Mouse (Mus musculus) spleen, embryonic (tissue): ENCODE measurements around the gene Thsd4.

ENCODE experiments used
- CTCF ChIA-PET: fragments of 350-600 bp; sonication (Branson Sonifier 250); formaldehyde crosslinking; loops from one replicate; lab custom pipeline; 2022; lab: Charles Lee

Thsd4 gene

DNA sequence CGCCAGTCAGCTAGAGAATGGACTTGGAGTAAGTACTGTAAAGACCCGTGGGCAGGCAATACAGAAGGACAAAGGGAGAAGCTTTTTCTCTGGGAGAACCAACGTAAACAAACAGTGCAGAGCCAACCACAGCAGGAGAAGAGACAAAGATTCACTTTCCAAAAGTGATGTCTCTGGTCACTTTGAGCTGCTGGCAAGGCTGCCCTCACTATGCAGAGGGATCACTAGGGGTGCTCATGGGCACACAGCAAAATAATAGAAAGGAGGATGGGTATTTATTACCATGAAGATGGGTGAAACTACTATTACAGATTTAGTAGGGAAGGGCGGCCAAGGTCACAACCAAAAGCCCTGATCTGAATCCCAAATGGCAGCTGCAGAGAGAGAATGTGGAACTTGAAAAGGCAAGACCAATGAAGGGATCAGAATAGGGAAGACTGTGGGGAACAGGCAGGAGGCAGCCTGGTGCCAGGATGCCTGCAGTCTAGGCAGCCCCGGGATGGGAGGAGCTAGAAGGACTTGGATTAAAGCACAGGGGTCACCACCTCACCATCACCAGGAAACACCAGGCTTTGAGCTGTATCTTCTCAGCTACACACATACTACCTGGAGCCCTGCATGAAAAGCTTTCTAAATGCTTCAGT is 450.1 kb downstream of the Thsd4 start:
- CTCF ChIA-PET, result no interaction called here

DNA sequence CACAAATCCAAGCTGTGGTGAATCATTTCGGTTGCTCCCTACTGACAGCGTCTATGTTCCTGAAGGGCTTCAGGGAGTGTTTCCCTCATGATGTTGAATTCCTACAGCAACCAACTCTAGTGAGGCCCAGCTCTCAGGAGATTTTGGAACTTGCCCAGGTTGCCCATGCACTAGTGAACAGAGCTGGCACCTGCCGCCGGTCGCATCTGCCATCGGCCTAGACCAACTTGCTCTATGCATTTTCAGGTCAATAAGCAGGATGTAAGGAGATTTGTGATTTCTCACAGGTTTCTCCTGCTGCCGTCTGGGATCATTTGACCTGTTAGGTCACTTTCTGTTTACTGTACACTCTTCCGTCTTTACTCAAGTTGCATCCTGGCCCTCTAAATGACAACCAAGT is 454.6 kb downstream of the Thsd4 start:
- CTCF ChIA-PET, result no interaction called here

DNA sequence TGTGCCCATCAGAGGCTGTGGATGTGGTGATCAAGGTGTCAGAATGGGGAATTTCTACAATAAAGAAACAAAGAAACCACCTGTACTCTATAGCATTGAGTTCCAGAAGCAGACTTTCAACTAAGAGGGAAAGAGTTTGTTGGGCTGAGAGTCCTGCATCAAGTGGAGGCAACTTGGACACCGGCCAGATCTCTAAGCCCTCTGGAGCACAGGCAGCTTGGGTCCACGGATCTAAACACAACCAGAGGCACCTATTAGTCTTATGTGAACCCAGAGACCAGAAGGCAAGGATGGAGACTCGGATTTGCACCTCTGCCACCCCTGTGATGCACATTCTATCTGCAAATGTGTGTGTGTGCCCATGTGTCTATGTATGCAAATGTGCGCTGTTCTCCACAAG is 456.7 kb downstream of the Thsd4 start:
- CTCF ChIA-PET, result no interaction called here

DNA sequence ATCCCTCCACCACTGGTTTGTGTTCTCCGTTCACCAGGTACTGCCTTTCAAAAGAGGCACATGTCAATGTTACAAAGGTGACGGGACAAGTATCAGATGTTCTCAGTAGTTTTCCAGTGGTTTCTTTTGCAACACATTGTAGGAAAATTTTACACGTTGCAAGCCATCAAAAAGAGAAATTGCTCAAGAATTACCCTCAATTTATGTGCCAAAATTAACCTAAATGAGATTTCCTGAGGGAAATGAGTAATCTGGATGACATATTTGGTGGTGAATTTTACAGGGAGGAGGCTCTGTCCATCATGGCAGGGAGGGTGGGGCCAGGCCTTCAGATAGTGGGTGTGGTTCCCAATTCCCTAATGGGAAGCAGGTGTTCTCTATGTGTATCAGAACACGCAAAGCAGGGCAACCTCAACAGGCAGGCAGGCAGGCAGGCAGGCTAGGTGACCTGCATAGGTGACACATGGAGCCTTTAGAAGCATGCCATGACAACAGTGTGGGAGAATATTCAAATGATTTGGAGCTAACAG is 458.6 kb downstream of the Thsd4 start:
- CTCF ChIA-PET, result no interaction called here

DNA sequence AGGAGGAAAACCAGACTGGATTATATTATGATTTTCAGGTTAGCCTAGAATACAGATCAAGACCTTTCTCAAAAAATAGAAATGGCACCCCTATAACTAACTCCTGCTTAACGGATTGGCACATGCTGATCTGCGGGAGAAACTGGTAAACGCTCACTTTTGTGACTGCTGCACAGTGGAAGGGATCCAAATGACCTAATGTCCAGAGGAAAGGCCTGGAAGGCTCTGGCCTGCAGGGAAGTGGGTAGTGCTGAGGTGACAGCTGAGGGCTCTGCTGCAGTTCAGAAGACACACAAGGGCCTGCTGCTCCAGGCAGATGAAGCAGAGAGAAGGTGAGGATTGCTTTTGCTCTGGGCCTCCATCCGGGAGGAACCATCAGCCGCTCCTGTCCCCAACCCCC is 465.7 kb downstream of the Thsd4 start:
- CTCF ChIA-PET, result no interaction called here

DNA sequence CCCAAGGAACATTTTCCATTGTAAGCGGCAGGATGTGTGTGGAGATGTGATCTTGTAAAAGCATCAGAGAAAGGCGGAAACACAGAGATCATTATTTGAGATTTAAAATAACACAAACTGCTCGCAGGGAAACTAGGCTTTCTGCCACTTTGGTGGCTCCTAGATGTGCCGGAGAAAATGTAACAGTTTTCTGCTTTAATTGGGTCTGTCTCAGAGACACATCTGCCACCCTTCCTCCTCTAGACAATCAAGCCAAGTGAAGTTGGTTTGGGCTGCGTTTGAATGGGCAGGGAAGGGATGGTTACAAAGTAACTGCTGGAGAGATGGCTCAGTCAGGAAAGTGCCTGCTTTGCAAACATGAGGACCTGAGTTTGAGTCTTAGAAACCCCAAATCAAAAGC is 466.9 kb downstream of the Thsd4 start:
- CTCF ChIA-PET, result no interaction called here

DNA sequence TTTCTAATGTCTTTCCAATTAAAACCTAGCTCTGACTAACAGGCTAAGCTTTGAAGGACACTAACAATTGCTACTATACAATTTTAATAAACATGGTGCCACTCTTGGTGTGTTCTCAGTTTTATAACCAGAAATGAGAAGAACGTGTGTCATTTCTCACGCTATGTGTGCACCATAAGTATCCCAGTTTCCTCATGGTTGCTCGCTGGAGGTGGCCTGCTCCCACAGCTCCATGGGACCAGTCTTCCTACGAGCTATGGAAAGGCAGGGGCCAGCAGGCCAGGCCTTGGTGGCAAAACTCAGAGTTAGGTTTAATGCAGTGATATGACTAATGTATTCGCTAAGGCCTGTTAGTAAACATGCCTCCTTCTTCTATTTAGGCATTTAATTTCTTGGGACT is 468.7 kb downstream of the Thsd4 start:
- CTCF ChIA-PET, result no interaction called here

DNA sequence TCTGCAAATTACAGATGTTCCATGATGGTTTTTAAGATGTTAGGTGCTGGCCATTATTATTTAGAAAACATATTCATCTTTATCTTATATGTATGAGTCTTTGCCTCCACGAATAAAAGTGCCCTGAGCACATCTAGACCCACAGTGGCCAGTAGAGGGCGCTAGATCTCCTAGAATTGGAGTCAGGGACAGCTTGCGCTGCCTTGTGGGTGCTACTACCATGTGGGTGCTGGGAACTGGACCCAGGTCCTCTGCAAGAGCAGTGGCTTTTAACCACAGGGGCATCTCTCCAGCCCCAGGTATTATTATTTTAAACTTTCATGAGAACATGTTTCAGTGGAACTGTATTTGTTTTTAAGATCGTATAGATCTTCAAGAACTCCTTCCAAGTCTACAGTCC is 469.4 kb downstream of the Thsd4 start:
- CTCF ChIA-PET, result no interaction called here

DNA sequence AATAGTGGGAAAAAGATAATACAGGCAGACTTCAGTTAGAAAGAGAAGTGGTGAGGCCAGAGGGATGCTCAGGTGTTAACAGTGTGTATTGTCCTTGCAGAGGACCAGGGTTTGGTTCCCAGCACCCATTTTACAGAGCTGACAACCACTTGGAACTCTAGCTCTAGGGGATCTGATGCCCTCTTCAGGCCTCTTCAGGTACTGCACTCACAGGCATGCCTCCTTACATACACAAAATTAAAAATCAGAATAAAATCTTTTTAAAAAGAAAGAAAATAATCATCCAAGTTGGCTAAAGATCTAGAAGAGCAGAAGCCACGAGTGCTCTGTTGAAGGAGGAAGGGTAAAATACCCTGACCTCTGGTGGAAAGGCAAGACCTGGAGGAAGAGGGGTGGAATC is 478.7 kb downstream of the Thsd4 start:
- CTCF ChIA-PET, result no interaction called here

DNA sequence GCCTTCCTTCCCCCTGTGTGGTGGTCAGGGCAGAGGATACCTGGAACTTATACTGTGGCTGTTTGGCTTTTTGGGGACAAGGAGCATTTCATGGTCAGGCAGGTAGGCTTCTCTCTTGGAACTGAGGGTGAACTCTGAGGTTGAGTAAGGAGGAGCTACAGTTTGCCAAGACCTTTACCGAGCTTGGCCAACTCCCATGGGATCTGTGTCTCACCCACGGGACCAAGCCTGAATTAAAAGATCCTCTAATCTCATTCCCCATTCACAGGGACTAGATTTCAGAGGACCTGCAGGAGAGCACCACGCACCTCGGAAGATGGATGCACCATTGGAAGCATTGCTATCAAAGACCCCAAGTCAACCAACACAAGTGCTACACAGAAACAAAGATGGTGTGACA is 487.0 kb downstream of the Thsd4 start:
- CTCF ChIA-PET, result no interaction called here

DNA sequence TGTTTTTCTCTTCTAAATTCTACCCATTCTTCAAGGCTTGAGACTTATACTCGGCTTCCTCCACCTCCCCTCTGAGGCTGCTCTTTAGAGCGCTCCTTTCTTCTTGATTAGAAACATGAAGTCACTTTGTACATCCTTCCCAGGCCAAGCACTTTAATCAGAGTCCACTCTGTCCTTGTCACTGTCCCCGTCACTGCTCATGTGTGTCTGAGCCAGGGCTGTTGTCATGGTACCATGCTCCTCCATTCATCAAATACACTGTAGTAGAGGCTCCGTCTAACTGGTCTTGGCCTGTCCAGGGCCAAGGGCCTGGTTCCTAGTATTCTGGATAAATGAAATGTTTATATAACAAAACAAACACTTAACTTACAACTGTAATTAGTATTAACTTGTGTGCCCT is 494.6 kb downstream of the Thsd4 start:
- CTCF ChIA-PET, result no interaction called here

DNA sequence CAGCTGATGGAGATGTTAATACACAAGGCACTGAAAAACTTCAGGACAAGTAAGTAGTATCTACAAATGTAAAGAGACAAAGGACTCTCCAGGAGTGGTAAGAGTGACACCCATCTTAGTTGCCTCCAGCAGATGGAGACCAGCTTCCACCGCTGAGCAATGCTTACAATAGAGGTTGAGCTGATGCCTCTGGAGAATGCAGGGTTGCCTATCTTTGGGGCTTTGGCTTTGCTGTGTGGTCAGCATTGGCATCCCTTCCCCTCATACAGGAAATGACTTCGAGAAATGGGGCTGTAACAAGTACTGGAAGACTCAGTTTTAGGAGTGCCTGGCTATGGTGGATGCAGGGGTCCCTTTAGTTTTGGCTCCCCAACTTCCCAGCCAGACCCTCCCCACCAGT is 495.1 kb downstream of the Thsd4 start:
- CTCF ChIA-PET, result no interaction called here

DNA sequence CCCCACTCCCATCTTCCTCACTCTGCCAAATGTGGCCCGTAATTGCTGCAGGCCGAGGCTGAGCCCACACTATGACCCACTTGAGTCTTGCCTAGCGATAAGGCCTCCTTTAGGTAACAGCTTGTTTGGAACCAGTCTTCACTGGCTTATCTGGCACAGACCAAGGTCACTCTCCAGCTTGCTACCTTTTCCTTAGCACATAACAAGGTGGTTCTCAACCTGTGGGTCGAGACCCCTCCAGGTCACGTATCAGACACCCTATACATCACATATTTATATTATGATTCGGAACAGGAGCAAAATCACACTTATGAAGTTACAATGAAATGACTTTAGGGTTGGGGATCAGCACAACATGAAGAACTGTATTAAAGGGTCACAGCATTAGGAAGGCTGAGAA is 495.9 kb downstream of the Thsd4 start:
- CTCF ChIA-PET, result no interaction called here

DNA sequence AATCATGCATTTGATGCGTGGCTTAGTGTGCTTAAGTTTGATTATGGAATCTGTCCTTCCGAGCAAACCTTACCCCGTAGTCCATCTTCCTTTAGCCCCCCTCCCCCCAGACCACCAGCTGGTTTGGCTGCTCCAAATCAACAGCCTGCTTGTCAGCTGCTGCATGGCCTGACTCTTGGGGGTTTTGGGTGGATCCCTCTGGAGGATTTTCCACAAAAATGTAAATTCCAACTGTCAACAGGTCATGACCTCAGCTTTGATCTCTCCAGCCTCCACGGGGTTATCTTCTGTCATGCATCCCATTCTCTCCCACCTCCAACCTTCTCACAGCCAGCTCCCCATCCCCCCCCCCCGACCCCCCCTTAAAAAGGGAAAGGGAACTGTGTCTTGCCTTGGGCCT is 496.9 kb downstream of the Thsd4 start:
- CTCF ChIA-PET, result interaction anchor here (0.6 kb wide), 1 partner anchor 15 kb away, joined by 3 read pairs; no protein-coding TSS in a partner anchor

DNA sequence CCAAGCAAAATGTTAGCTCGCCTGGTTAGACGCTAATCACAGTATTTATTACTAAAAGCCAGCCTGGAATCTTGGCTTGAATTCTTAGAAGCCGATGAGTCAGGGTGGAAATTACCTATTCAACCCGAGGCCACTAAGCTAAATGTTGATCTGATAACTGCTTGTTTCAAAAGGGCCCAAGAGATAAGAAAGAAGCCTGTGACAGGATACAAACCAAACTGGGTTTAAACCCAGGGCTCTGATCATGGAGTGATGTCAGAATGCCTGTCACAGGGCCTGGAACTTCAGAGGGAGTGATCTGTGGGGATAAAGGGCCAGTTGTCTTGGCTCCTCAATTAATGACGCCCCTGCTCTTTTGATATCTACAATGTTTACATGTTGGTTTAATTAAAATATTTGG is 497.3 kb downstream of the Thsd4 start:
- CTCF ChIA-PET, result interaction anchor here (0.6 kb wide), 1 partner anchor 16 kb away, joined by 3 read pairs; no protein-coding TSS in a partner anchor

DNA sequence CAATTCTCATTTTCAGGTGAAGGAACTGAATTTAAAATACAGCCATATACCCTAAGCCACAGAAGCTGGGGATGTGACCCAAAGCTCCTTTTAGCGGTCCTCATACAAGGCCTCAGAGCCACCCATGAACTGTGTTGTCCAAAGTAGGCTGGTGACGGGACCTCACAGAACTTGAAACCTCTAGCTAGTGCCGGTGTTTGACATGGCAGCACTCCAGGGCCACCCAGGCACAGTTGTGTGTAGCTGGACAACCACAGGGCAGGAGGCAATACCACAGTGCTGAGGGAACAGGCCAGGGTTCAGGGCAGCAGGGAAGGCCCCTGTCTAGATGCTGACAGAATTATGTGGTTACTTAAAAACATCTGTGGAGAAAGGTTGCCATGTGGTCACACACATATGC is 499.5 kb downstream of the Thsd4 start:
- CTCF ChIA-PET, result no interaction called here

DNA sequence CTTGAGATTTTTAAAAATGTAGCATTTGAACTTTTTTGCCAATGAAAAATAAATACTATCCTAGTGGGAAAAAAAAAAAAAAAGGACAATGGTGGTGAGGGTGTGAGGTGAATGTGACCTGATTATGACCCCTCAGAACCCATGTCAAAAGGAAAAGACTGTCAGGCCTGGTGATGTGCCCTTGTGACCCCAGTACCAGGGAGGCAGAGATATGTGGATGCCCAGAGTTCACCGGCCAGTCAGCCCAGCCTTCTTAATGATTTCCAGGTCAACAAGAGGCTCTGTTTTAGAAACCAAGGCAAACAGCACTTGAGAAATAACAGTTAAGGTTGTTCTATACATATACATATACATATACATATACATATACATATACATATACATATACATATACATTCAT is 501.4 kb downstream of the Thsd4 start:
- CTCF ChIA-PET, result no interaction called here

DNA sequence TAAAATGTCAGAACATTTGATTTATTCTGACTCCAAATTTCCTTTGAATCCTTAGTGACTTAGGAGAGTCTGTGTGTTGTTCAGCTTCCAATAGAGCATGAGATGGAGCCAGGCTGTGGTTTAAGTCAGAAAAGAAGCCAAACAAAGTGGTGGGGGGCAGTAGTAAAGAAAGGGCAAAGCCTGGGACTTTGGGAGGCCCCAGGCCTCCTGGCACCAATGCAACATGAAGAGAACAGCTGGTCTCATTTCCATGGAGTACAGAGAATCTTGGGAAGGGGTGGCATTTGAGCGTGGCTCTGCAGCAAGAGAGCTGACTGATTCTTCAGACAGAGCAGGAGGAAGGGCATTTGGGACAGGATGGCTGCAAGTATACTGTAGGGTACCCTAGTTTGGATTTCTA is 511.6 kb downstream of the Thsd4 start:
- CTCF ChIA-PET, result no interaction called here

DNA sequence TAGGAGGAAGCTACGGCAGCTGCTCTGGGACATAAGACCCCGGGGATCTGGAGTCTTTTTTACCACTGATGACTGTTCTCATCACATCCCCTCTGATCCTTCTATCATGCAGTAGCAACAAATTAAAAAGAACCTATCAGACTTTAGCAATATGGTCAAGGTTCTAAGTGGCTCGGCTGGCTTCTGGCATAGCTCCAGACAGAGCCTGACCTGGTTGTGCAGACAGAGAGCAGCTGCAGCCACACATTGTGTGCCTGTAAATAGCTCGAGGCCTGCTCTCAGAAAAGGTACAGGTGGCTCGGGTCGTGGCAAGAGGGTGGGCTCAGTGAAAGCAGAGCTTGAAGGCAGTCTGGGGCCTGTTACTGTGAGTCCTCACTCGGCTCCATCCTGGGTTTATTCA is 512.9 kb downstream of the Thsd4 start:
- CTCF ChIA-PET, result interaction anchor here (0.7 kb wide), 1 partner anchor 789 kb away, joined by 4 read pairs; no protein-coding TSS in a partner anchor

DNA sequence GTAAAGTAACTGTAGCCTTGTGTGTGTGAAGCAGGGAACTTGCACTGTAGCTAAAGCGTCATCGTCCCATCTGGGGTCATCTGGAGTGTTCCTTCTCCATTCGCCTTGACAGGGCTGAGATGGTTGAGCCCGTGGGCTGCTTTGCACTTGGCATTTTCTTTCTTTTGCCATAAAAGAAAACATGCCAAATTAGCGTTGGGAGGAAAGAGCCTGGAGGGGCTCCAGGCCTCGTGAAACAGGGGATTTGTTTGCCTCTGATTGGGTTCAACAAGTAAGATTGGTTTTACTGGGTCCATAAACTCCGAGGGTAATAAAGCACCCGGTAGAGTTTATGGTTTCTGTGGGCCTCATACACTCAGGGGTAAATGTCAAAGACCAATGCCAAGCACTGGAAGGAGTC is 519.5 kb downstream of the Thsd4 start:
- CTCF ChIA-PET, result no interaction called here

DNA sequence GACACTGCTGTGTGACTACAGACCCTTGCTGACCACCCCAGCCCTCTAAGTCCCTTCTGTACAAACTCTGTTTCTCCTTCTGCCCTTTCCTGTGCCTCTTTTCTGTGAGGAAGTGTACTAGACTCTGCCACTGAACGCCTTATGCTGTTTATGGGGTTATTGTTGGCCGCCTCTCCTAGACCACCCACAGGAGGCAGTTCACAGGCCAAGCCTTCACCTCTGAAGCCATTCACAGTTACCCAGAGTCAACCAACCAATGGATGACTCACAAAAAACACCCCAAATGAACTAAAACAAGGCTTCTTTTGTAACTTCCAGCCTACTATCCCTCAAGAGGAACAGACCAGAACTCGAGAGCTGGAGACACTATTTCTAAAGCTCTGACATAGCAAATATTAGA is 520.4 kb downstream of the Thsd4 start:
- CTCF ChIA-PET, result no interaction called here

DNA sequence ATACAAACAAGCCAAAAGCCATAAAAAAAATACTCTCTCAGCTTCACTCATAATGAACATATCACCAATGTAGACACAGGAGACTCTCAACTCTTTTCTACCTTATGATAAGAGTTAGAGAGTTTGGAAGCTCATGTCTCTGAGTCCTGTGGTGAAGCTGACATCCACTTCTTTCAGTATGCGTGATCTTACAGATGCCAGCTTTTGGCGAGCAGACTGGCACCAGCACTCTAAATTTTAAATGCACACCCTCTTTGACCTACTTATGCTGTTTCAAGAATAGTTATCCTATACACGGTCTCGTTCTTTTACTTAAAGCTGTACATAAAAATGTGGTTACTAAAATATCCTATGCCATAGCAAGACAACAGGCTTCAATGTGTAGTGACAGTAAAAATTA is 524.1 kb downstream of the Thsd4 start:
- CTCF ChIA-PET, result no interaction called here

DNA sequence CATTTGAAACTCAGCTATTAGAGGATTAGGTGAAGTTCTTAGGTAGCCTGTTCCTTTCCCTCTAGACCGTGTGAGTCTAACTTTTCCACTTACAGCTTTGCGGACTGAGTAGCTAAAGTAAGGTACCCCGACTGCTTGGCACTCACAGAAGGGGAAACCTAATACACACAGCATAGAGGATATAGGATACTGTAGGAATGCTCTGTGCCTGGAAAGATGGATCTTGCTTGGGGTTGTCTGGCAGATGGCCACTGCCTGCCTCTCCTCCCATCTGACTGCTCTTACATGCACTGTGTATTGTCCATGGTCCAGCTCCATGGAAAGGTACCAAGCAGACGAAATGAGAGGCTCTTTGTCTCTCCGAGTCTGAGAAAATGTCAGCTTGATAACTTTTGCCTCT is 530.4 kb downstream of the Thsd4 start:
- CTCF ChIA-PET, result no interaction called here

DNA sequence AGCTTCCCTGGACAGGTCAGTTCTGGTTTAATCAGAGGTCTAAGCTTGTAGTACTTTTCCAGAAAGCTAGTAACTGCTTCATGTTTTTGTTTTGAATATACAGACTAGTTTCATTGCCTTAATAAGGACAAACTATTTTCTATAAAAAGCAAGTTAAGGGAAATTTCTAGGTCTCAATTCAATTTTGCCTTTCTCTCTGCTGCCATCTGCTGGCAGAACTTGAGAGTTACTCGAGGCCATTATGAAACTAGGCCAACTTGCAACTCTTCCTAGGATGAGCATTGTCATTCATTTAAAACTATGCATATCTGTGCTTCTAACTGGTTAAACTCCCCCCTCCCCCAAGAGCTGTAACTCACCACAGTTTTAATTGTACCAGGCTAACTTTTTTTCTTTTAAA is 532.0 kb downstream of the Thsd4 start:
- CTCF ChIA-PET, result no interaction called here
